Mouse (Mus musculus): ENCODE data around the gene Stmn1. TPM values are rescaled to one million over a fixed set of nuclear protein-coding genes. Genes with fewer than 3 reads are reported as not detected.

The Stmn1 gene
- polyA plus RNA-seq, 1 experiment = 109 TPM

GRCm38 (mm10) chr4:134505966-134506594, 38.0 kb downstream of the Stmn1 start:
- Histone ChIP-seq H3K36me3 (ENCODE audit: control insufficient read depth, insufficient read depth, low read length) (no peaks in the 10 kb centered on the region), H3K27ac (ENCODE audit: control insufficient read depth, insufficient read depth, low read depth, low read length) (no peak overlapping the region), H3K4me1 (ENCODE audit: control insufficient read depth, insufficient read depth, low read length) (peaks cover 5% of the 10 kb centered on the region), H3K27me3 (ENCODE audit: control insufficient read depth, insufficient read depth, low read length) (no peaks in the 10 kb centered on the region), H3K4me3 (ENCODE audit: control insufficient read depth, low read depth, low read length) (peak overlapping the region; percentile 74)
- TF ChIP-seq CTCF (IDR thresholded peaks at IDR 0.05; ENCODE audit: control insufficient read depth, insufficient read depth, insufficient replicate concordance, low read depth, low read length) = no peak
- no peak for TF ChIP-seq POLR2A (IDR thresholded peaks at IDR 0.05; ENCODE audit: control insufficient read depth, low read depth, low read length)

DNA sequence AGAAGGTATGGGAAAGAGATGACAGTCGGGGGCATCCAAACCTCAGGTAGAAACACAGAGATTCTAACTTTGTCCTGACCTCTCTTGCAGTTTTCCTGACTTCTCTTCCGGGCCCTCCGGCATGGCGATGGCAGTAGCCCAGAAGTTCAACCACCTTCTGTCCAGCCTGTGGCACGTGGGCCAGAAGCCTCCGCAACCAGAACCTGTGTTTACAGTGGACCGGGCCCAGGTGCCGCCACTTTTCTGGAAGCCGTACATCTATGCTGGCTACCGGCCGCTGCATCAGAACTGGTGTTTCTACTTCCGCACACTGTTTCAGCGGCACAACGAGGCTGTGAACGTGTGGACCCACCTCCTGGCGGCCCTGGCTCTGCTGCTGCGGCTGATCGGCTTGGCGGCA, 38.6 kb downstream of the Stmn1 start:
- no peaks in the 10 kb centered on the region for H3K27me3 ChIP-seq (ENCODE audit: control insufficient read depth, insufficient read depth, low read length)
- H3K4me3 ChIP-seq (ENCODE audit: control insufficient read depth, low read depth, low read length) = peak overlapping the region; percentile 74
- H3K27ac ChIP-seq (ENCODE audit: control insufficient read depth, insufficient read depth, low read depth, low read length) = no peak overlapping the region
- H3K36me3 ChIP-seq (ENCODE audit: control insufficient read depth, insufficient read depth, low read length) = no peaks in the 10 kb centered on the region
- TF ChIP-seq POLR2A (IDR thresholded peaks at IDR 0.05; ENCODE audit: control insufficient read depth, low read depth, low read length) = no peak
- no peak for TF ChIP-seq CTCF (IDR thresholded peaks at IDR 0.05; ENCODE audit: control insufficient read depth, insufficient read depth, insufficient replicate concordance, low read depth, low read length)
- H3K4me1 ChIP-seq (ENCODE audit: control insufficient read depth, insufficient read depth, low read length) = peaks cover 7% of the 10 kb centered on the region

DNA sequence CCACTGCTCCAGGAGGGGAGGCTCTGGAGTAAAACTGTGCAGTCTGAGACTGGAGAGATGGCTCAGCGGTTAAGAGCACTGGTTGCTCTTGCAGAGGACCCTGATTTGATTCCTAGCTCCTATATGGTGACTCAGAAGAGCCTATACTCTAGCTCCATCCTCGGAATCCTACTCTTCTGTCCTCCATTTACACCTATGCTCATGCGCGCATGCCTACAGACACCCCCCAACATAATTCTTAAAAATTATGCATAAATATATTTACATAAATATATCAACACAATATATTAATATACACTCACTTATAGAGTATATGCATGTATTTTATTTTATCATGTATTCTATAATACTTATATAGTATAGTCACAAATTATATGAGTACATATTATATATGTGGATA, 42.3 kb downstream of the Stmn1 start:
- H3K36me3 ChIP-seq (ENCODE audit: control insufficient read depth, insufficient read depth, low read length) = no peaks in the 10 kb centered on the region
- H3K4me3 ChIP-seq (ENCODE audit: control insufficient read depth, low read depth, low read length) = no peak overlapping the region
- no peaks in the 10 kb centered on the region for H3K27me3 ChIP-seq (ENCODE audit: control insufficient read depth, insufficient read depth, low read length)
- H3K27ac ChIP-seq (ENCODE audit: control insufficient read depth, insufficient read depth, low read depth, low read length) = peak overlapping the region; percentile 5; the same call in 1 of the 2 replicates
- H3K4me1 ChIP-seq (ENCODE audit: control insufficient read depth, insufficient read depth, low read length) = peaks cover 10% of the 10 kb centered on the region
- TF ChIP-seq POLR2A (IDR thresholded peaks at IDR 0.05; ENCODE audit: control insufficient read depth, low read depth, low read length) = no peak
- TF ChIP-seq CTCF (IDR thresholded peaks at IDR 0.05; ENCODE audit: control insufficient read depth, insufficient read depth, insufficient replicate concordance, low read depth, low read length) = no peak

DNA sequence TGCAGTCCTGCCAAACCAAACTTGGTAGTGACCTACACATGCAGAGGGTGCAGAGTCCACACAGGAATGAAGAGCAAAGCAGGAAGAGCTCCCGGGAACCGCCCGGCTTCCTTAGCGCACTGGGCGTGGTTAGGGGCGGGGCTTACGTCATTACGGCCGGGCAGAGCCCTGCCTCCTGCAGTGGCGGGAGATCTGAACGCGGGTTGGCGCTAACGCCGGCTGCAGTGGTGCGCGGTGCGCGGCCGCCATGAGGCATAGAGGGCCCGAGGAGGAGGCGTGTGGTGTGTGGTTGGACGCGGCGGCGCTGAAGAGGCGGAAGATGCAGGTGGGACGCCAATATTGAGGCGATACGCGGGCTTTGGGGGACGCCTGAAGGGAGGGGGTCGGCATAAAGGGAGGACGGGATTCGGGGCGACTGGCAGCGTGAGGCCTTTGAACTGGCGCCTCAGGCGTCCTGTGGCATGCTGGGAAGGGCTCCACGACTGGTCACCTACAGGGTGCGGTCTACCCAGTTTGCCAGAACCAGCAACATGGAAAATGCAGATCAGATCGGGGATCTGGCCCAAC, 42.8 kb downstream of the Stmn1 start, which contains the start of gene Aunip:
Aunip (plus strand) TSS at position 155 of the 567 bp plus-strand sequence.
- Histone ChIP-seq H3K4me3 (ENCODE audit: control insufficient read depth, low read depth, low read length) (peak within 1 kb of the TSS; percentile 99), H3K27me3 (ENCODE audit: control insufficient read depth, insufficient read depth, low read length) (no peaks in the 10 kb centered on the region), H3K4me1 (ENCODE audit: control insufficient read depth, insufficient read depth, low read length) (peaks cover 10% of the 10 kb centered on the region), H3K27ac (ENCODE audit: control insufficient read depth, insufficient read depth, low read depth, low read length) (peak within 1 kb of the TSS; percentile 85), H3K36me3 (ENCODE audit: control insufficient read depth, insufficient read depth, low read length) (no peaks in the 10 kb centered on the region)
- TF ChIP-seq CTCF (IDR thresholded peaks at IDR 0.05; ENCODE audit: control insufficient read depth, insufficient read depth, insufficient replicate concordance, low read depth, low read length) (no peak), POLR2A (IDR thresholded peaks at IDR 0.05; ENCODE audit: control insufficient read depth, low read depth, low read length) (peak; percentile 76)

- no peaks in the 10 kb centered on the region for H3K27me3 ChIP-seq (ENCODE audit: control insufficient read depth, insufficient read depth, low read length)
- H3K4me3 ChIP-seq (ENCODE audit: control insufficient read depth, low read depth, low read length) = no peak overlapping the region
- TF ChIP-seq CTCF (IDR thresholded peaks at IDR 0.05; ENCODE audit: control insufficient read depth, insufficient read depth, insufficient replicate concordance, low read depth, low read length) (no peak), POLR2A (IDR thresholded peaks at IDR 0.05; ENCODE audit: control insufficient read depth, low read depth, low read length) (no peak)
- H3K36me3 ChIP-seq (ENCODE audit: control insufficient read depth, insufficient read depth, low read length) = no peaks in the 10 kb centered on the region
- H3K4me1 ChIP-seq (ENCODE audit: control insufficient read depth, insufficient read depth, low read length) = peaks cover 10% of the 10 kb centered on the region
- peak overlapping the region; percentile 77 for H3K27ac ChIP-seq (ENCODE audit: control insufficient read depth, insufficient read depth, low read depth, low read length)
Measured at GRCm38 (mm10) chr4:134511730-134512129, 43.6 kb downstream of the Stmn1 start.

DNA sequence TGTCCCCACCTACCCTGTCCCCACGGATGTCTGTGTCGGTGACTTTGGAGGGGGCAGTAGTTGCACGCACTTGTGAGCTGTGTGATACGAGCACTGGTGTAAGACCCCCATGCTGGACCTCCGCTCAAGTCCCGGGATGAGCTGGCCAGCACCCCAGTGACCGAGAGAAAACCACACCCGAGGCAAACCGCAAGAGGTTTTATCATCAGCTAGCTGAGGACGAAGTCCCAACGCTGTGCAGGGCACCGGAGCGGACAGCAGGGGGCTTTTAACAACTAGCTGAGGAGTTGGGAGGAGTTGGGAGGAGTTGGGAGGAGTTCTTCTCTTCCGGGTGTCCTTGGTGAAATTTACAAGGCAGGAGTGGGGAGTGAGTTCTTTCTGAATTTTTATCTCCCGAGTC, 44.7 kb downstream of the Stmn1 start:
- Histone ChIP-seq H3K36me3 (ENCODE audit: control insufficient read depth, insufficient read depth, low read length) (no peaks in the 10 kb centered on the region), H3K27ac (ENCODE audit: control insufficient read depth, insufficient read depth, low read depth, low read length) (peak overlapping the region; percentile 88), H3K27me3 (ENCODE audit: control insufficient read depth, insufficient read depth, low read length) (no peaks in the 10 kb centered on the region), H3K4me1 (ENCODE audit: control insufficient read depth, insufficient read depth, low read length) (peaks cover 13% of the 10 kb centered on the region), H3K4me3 (ENCODE audit: control insufficient read depth, low read depth, low read length) (no peak overlapping the region)
- peak; percentile 30; the same call in 1 of the 2 replicates for TF ChIP-seq POLR2A (IDR thresholded peaks at IDR 0.05; ENCODE audit: control insufficient read depth, low read depth, low read length)
- peak; percentile 26; the same call in 1 of the 2 replicates for TF ChIP-seq CTCF (IDR thresholded peaks at IDR 0.05; ENCODE audit: control insufficient read depth, insufficient read depth, insufficient replicate concordance, low read depth, low read length)

DNA sequence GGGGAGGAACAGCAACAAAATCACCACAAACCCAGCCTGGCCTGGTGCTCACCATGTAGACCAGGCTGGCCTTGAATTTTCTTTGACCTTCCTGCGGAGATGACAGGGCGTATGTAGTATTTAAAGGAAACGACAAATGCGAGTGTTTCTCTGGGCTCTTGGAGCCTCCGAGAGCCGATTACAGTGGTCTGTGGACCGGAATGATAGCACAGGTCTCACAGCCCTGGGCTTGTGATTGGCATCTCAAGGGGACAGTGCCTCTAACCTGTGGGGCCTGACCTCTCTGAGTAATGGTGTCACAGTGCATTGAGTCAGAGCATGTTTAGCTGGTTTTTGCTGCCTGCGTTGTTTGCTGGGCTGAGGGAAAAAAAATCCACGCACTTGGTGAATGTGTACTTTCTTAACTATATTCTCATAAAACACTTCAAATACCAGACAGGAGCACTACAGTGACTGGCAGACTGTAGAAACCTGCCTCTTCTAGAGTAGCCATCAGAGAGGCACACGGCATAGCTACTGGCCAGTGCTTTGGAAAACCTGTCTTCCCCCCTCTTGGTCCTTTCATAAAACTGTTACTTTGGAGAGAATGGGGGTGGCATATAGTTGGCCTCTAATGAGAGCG, 46.3 kb downstream of the Stmn1 start:
- Histone ChIP-seq H3K27ac (ENCODE audit: control insufficient read depth, insufficient read depth, low read depth, low read length) (peak overlapping the region; percentile 64), H3K36me3 (ENCODE audit: control insufficient read depth, insufficient read depth, low read length) (no peaks in the 10 kb centered on the region)

More for the DNA sequence above, 46.3 kb downstream of the Stmn1 start:
- TF ChIP-seq CTCF (IDR thresholded peaks at IDR 0.05; ENCODE audit: control insufficient read depth, insufficient read depth, insufficient replicate concordance, low read depth, low read length) (no peak), POLR2A (IDR thresholded peaks at IDR 0.05; ENCODE audit: control insufficient read depth, low read depth, low read length) (no peak)
- Histone ChIP-seq H3K27me3 (ENCODE audit: control insufficient read depth, insufficient read depth, low read length) (no peaks in the 10 kb centered on the region), H3K4me1 (ENCODE audit: control insufficient read depth, insufficient read depth, low read length) (peaks cover 13% of the 10 kb centered on the region), H3K4me3 (ENCODE audit: control insufficient read depth, low read depth, low read length) (no peak overlapping the region)
